Mouse (Mus musculus): ENCODE data around the gene Gm14401. TPM values are rescaled to one million over a fixed set of nuclear protein-coding genes. Genes with fewer than 3 reads are reported as not detected.

Gm14401 gene
- not detected in 2 replicates for polyA plus RNA-seq (2021; fragmentation: Nextera tagmentation)
- long read RNA-seq, experiment 1: 0 reads
- long read RNA-seq, experiment 2, partial matches to known transcripts: 0 of 1 reads
- long read RNA-seq, experiment 2, other reads (novel, unspliced or antisense): 1 of 1 reads

DNA sequence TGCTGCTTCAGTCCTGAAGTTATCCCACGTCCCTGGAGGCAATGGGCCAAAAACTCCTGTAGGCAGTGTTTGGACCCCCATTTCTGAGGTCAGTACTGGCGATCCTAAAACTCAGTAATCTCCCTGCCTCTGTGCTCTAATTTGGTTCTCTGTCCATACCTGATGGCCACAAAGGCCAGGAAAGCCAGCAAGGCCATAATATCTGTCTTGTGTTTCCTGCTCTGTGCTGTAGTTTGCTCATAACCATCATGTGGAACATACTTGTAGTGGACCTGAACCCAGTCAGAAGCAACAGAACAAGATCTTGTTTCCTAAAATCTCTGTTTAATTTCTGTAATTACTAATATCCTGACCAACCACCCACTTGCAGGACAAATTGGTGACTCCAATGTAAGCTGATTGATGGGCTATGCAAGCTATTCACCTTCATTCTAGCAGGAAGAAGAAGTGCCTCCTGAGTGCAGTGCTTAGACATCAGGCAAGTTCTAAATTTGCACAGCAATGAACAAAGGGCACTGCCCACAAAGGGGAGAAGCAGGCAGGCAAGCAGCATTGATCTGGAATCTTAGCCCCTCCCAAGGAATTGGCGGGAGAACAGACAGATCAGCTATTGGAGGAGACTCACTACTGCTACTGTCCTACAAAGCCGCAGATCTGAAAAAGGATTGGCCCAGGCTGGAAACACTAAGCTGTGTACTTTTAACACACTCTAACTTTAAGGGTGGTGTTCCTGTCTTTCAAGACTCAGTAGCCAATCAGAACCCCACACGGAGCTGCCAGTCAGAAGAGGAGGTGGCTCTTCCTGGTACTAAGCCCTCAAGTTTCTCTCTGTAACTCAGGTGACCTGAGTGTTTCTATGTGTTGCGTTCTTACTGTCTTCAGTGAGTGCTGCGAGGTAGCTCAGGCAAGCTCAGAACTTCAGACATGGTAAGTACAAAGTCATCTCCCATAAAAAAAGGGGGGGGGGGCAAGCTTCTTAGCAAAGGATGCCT is at the start of gene Gm14401:
Gene Gm14401 (plus strand): TSS at position 889 of the 992 bp plus-strand sequence.

Other genes starting within 250 kb of the Gm14401 start
- not detected in 2 replicates for gene Gm14408, start 243.2 kb upstream of the Gm14401 start, polyA plus RNA-seq (2021; fragmentation: Nextera tagmentation)
- gene Gm14296, start 146.5 kb upstream of the Gm14401 start, polyA plus RNA-seq (2021; fragmentation: Nextera tagmentation): 16.3 and 18.6 TPM in 2 replicates
- 30.5 and 50.3 TPM in 2 replicates for gene Gm14419, start 73.4 kb upstream of the Gm14401 start, polyA plus RNA-seq (2021; fragmentation: Nextera tagmentation)
- gene Gm14410, start 132.1 kb downstream of the Gm14401 start, polyA plus RNA-seq (2021; fragmentation: Nextera tagmentation): 32.9 and 45.8 TPM in 2 replicates
- not detected in 2 replicates for gene Gm14409, start 192.7 kb downstream of the Gm14401 start, polyA plus RNA-seq (2021; fragmentation: Nextera tagmentation)
- gene Gm14412, start 250.0 kb downstream of the Gm14401 start, polyA plus RNA-seq (2021; fragmentation: Nextera tagmentation): 0.67 and 0.76 TPM in 2 replicates